Mouse (Mus musculus): ENCODE data around the gene Marveld3.

The Marveld3 gene

GRCm38 (mm10) chr8:109961693-109962367 lies at the start of gene Marveld3:
TSS of gene Marveld3 (minus strand) at chr8:109962203.
- peak; percentile 84 to 88 for DNase-seq

- peak; percentile 33 to 45 for DNase-seq
Measured at GRCm38 (mm10) chr8:110010868-110011267, 48.9 kb upstream of the Marveld3 start.

GRCm38 (mm10) chr8:110008995-110009446 lies 47.0 kb upstream of the Marveld3 start:
- DNase-seq, result no peak

GRCm38 (mm10) chr8:110008228-110008994 lies 46.4 kb upstream of the Marveld3 start:
- DNase-seq, result no peak

- DNase-seq, result no peak
Measured at GRCm38 (mm10) chr8:110006312-110007023, 44.5 kb upstream of the Marveld3 start.

GRCm38 (mm10) chr8:110004300-110004699 lies 42.3 kb upstream of the Marveld3 start:
- DNase-seq, result no peak

GRCm38 (mm10) chr8:110002953-110003352 lies 41.0 kb upstream of the Marveld3 start:
- peak in 1 of 2 experiments; percentile 31 for DNase-seq

GRCm38 (mm10) chr8:109999974-110000373 lies 38.0 kb upstream of the Marveld3 start:
- no peak for DNase-seq

- DNase-seq, result no peak
Measured at GRCm38 (mm10) chr8:109998066-109998465, 36.1 kb upstream of the Marveld3 start.

GRCm38 (mm10) chr8:109997381-109997780 lies 35.4 kb upstream of the Marveld3 start:
- DNase-seq, result no peak

- DNase-seq, result no peak
Measured at GRCm38 (mm10) chr8:109992951-109993350, 30.9 kb upstream of the Marveld3 start.

- DNase-seq, result no peak
Measured at GRCm38 (mm10) chr8:109992166-109992565, 30.2 kb upstream of the Marveld3 start.

- no peak for DNase-seq
Measured at GRCm38 (mm10) chr8:109990224-109990623, 28.2 kb upstream of the Marveld3 start, which contains the start of gene Tat. TSS of gene Tat (plus strand) at chr8:109990437.

GRCm38 (mm10) chr8:109989151-109989550 lies 27.1 kb upstream of the Marveld3 start:
- no peak for DNase-seq

GRCm38 (mm10) chr8:109987776-109988175 lies 25.8 kb upstream of the Marveld3 start:
- peak; percentile 26 to 31 for DNase-seq

- no peak for DNase-seq
Measured at GRCm38 (mm10) chr8:109986384-109986783, 24.4 kb upstream of the Marveld3 start.

- no peak for DNase-seq
Measured at GRCm38 (mm10) chr8:109983944-109984343, 21.9 kb upstream of the Marveld3 start.

GRCm38 (mm10) chr8:109982386-109983105 lies 20.5 kb upstream of the Marveld3 start:
- DNase-seq, result no peak

GRCm38 (mm10) chr8:109979339-109979738 lies 17.3 kb upstream of the Marveld3 start:
- DNase-seq, result peak; percentile 17 to 49

GRCm38 (mm10) chr8:109972901-109973300 lies 10.9 kb upstream of the Marveld3 start:
- no peak for DNase-seq

- no peak for DNase-seq
Measured at GRCm38 (mm10) chr8:109970323-109970722, 8.3 kb upstream of the Marveld3 start.

- no peak for DNase-seq
Measured at GRCm38 (mm10) chr8:109968837-109969236, 6.8 kb upstream of the Marveld3 start.

GRCm38 (mm10) chr8:109964106-109964505 lies 2.1 kb upstream of the Marveld3 start:
- no peak for DNase-seq

Data from lung, adult 18-20 months (tissue).